Mouse (Mus musculus) midbrain, embryonic 15.5 days (tissue): Measurements from ENCODE around the gene Nop9. TPM values are rescaled to one million over a fixed set of nuclear protein-coding genes. Genes with fewer than 3 reads are reported as not detected.
"Not testable (repeated sequence)": the region's sequence is repeated elsewhere in the genome, so short reads cannot be mapped to it uniquely, and the experiment has no call there.

Experiments used
- ATAC-seq: fragments of 200-750 bp; cut with Nextera tagmentation; replicated peaks from 2 replicates; pipeline ENCODE4 v1.8.0; 2017; ENCODE audit warnings: moderate TSS enrichment
- H3K27ac ChIP-seq: fragments of 300-500 bp; sonication (generic); 2 replicates; pipeline ENCODE4 v1.5.1; 2015; ENCODE audit warnings: mild to moderate bottlenecking, inconsistent platforms
- H3K27me3 ChIP-seq: fragments of 300-500 bp; sonication (generic); replicated peaks from 2 replicates; pipeline ENCODE4 v1.6.1; 2015; ENCODE audit warnings: inconsistent platforms
- H3K36me3 ChIP-seq: fragments of 300-500 bp; sonication (generic); replicated peaks from 2 replicates; pipeline ENCODE4 v1.6.1; 2015; ENCODE audit warnings: inconsistent platforms
- H3K4me1 ChIP-seq: fragments of 300-500 bp; sonication (generic); 2 replicates; pipeline ENCODE4 v1.6.1; 2015; ENCODE audit warnings: inconsistent platforms
- H3K4me2 ChIP-seq: fragments of 300-500 bp; sonication (generic); 2 replicates; pipeline ENCODE4 v1.6.1; 2015; ENCODE audit warnings: inconsistent platforms, mild to moderate bottlenecking, moderate library complexity
- H3K4me3 ChIP-seq: fragments of 300-500 bp; sonication (generic); 2 replicates; pipeline ENCODE4 v1.5.1; 2015; ENCODE audit warnings: mild to moderate bottlenecking, inconsistent platforms
- H3K9ac ChIP-seq: fragments of 300-500 bp; sonication (generic); 2 replicates; pipeline ENCODE4 v1.6.1; 2015; ENCODE audit warnings: mild to moderate bottlenecking, inconsistent platforms
- H3K9me3 ChIP-seq: fragments of 300-500 bp; sonication (generic); 2 replicates; pipeline ENCODE4 v1.6.1; 2016; ENCODE audit warnings: inconsistent platforms
- WGBS: fragments of 180-500 bp; shearing (Covaris S2); methylation state at CpG from one replicate; pipeline ENCODE4 v1.1.7; 2015; ENCODE audit warnings: mixed read lengths; 5-methylcytosine and 5-hydroxymethylcytosine counted together
- polyA plus RNA-seq: library from polyadenylated mRNA; unstranded; fragments of >200 nt; fragmentation: Nextera tagmentation; extraction: Ambion mirVana; gene quantifications from 2 replicates; pipeline ENCODE4 v1.2.1, GENCODE M21; 2015

The Nop9 gene
- polyA plus RNA-seq, 1 experiment from 2014 or later = 31.8 TPM

DNA sequence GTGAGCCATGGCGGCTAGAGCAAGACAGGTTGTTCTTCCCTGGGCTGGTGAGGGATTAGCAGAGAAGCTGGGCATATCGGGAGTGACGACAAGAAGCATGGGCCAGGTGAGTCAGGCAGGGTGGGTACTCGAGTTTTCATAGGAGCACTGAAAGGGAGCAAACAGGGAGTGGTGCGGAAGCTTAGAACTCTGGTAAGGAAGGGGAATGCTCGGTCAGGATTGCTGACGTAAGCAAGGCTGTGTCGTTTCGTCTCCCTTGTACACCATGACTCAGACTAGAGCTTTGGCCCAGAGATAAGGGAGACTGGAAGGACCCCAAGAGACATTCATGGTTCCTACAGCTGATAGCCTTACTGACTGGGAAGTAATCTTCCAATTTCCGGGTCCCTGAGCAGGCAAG, 11.6 kb upstream of the Nop9 start:
- Histone ChIP-seq H3K36me3 (0 out of 2 replicates have a peak, but pooled peaks cover 4% of the 10 kb centered on the region), H3K9me3 (no peaks in the 10 kb centered on the region), H3K27ac (no peak overlapping the region), H3K4me1 (no peaks in the 10 kb centered on the region), H3K4me3 (no peak overlapping the region), H3K9ac (no peak overlapping the region), H3K4me2 (no peak overlapping the region), H3K27me3 (no peaks in the 10 kb centered on the region)
- 72% methylated on average over 10 of the region's 10 CpGs for WGBS
- no peak for ATAC-seq

DNA sequence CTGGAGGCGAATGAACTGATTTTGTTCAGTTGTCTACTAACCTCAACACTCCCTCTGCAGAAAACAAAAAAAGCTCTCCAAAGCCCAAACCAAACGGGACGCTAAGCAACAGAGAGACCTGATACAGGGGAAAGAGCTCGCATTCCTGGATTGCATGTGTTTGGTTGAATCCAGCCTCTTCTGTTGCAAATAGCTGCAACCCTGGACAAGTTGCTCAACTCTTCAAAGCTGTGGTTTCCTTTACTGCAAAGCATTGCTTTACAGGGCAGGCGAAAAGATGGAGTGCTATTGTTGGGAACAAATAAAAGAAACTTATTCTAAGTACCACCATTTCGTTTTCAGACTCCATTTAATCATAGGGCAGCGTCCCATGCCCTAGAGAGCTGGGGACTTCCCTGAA, 10.6 kb upstream of the Nop9 start:
- Histone ChIP-seq H3K27me3 (no peaks in the 10 kb centered on the region), H3K4me3 (no peak overlapping the region), H3K27ac (no peak overlapping the region), H3K4me1 (no peaks in the 10 kb centered on the region), H3K9me3 (no peaks in the 10 kb centered on the region), H3K36me3 (peaks cover 8% of the 10 kb centered on the region; the same call in 1 of the 2 replicates), H3K9ac (no peak overlapping the region), H3K4me2 (no peak overlapping the region)
- WGBS = 78% methylated on average over 7 of the region's 7 CpGs
- ATAC-seq = no peak

DNA sequence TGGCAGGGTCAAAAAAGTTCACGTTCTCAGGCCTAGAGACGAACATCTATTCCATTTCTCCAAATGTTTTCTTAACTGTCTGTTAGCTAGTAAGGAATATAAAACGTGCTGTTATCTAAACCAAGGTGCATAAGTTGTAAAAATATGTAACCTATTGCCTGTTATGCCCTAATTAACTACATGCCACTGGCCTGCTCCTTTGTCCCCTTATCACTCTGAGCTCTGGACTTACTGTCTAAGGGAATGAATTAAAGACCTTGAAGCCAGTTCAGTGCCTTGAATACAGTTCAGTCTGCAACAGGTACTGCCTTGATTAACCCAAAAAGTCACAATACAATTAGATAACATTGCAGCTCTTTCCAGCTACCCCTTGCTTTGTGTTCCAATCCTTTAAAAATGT, 10.2 kb upstream of the Nop9 start:
- Histone ChIP-seq H3K9ac (no peak overlapping the region), H3K27me3 (no peaks in the 10 kb centered on the region), H3K9me3 (no peaks in the 10 kb centered on the region), H3K4me3 (no peak overlapping the region), H3K36me3 (peaks cover 11% of the 10 kb centered on the region; the same call in 1 of the 2 replicates), H3K4me1 (no peaks in the 10 kb centered on the region), H3K27ac (no peak overlapping the region), H3K4me2 (no peak overlapping the region)
- ATAC-seq = no peak
- 74% methylated on average over 3 of the region's 3 CpGs for WGBS

DNA sequence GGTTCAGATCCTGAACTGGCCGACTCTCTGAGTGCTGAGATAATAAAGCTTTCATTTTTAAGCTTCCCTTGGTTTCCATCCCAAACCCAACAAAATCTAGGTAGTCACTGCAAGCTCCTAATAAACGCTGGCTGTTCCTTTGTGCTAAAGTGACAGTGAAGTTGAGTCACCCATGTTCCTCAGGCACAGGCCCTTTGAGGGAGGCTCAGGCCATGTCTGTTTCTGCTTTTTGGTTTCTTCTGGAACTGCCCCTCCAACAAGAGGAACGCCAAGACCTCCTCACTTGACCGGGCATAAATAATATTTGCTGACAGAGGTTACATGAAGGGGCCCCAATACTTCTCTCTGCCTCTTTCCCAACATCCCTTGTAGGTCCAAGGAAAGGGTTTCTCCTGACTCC, 9.7 kb upstream of the Nop9 start:
- H3K36me3 ChIP-seq = peaks cover 15% of the 10 kb centered on the region; the same call in 1 of the 2 replicates
- 81% methylated on average over 4 of the region's 4 CpGs for WGBS
- H3K9ac ChIP-seq = no peak overlapping the region
- H3K9me3 ChIP-seq = no peaks in the 10 kb centered on the region
- H3K4me3 ChIP-seq = no peak overlapping the region
- ATAC-seq = no peak
- no peak overlapping the region for H3K4me2 ChIP-seq
- H3K27me3 ChIP-seq = no peaks in the 10 kb centered on the region
- H3K27ac ChIP-seq = no peak overlapping the region
- no peaks in the 10 kb centered on the region for H3K4me1 ChIP-seq

DNA sequence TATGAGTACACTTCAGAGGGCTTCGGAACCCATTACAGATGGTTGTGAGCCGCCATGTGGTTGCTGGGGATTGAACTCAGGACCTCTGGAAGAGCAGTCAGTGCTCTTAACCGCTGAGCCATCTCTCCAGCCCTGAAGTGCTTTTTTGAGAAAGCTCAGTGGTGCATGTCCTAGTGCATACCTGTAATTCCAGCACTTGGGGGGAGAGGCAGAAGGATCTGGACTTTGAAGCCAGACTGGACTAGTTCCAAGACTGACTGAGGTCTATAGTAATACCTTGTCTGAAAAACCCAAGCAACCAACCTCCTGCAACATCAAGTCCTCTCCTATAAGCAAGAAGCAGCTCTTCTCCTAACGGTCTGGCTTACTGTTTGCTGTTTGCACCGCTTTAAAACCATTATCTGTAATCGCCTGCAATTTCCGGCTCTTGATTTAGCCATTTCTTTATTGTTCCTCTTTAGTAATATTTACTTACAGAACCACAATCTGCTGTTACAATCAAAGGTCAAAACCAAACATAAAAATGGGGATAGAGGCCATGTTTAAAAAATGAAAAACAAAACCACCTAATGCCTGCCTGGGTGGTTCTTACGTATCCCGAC, 8.3 kb upstream of the Nop9 start:
- Histone ChIP-seq H3K36me3 (peaks cover 15% of the 10 kb centered on the region; the same call in 1 of the 2 replicates), H3K4me1 (no peaks in the 10 kb centered on the region), H3K27me3 (no peaks in the 10 kb centered on the region), H3K9me3 (no peaks in the 10 kb centered on the region), H3K9ac (no peak overlapping the region), H3K27ac (no peak overlapping the region), H3K4me2 (no peak overlapping the region), H3K4me3 (no peak overlapping the region)
- 90% methylated on average over 9 of the region's 9 CpGs for WGBS
- ATAC-seq = no peak

DNA sequence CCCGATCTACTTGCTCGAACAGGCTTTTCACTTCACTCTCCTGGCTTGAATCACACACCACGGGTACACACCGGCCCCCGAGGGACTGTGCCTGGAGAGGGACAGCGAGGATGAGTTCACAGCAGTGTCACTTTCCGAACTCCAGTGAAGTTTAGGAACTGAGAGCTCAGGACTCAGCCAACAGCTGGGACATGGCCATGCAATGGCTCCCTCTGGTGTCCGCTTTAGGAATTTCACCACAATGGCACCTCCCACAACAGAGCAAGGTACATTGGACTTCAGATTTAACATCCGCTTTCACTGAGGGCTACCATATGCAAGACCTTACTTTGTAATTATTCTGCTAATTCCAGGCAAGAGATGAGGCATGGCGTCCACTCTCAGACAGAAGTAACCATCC, 1.8 kb upstream of the Nop9 start:
- Histone ChIP-seq H3K9ac (no peak overlapping the region), H3K36me3 (peaks cover 11% of the 10 kb centered on the region; the same call in 1 of the 2 replicates), H3K4me2 (0 out of 2 replicates have a peak overlapping the region, but pooled peaks have one; percentile 6), H3K4me3 (0 out of 2 replicates have a peak overlapping the region, but pooled peaks have one; percentile 2), H3K27ac (no peak overlapping the region), H3K4me1 (peaks cover 34% of the 10 kb centered on the region), H3K9me3 (no peaks in the 10 kb centered on the region), H3K27me3 (no peaks in the 10 kb centered on the region)
- ATAC-seq = peak; percentile 58
- 25% methylated on average over 10 of the region's 10 CpGs for WGBS

DNA sequence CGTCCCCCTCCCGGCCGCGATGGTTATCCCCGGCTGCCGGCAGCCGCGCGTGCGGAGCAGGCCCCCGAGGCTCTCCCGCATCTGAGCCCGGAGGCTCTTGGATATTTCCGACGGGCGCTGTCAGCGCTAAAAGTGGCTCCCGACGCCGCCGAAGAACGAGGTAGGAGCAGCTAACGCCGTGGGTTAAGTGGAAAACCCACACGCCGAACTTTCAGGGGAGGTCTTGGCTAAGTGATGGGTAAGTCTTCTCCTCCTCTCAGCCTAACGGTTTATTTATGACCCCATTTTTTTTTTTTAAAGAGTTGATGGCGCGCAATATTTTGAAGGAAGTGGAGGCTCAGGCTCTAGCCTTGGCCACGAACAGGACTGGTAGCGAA, 356 bp downstream of the Nop9 start:
- Histone ChIP-seq H3K9me3 (no peaks in the 10 kb centered on the region), H3K4me2 (peak overlapping the region; percentile 97), H3K36me3 (peaks cover 10% of the 10 kb centered on the region), H3K9ac (peak overlapping the region; percentile 45), H3K27me3 (no peaks in the 10 kb centered on the region), H3K27ac (peak overlapping the region; percentile 32; the same call in 1 of the 2 replicates), H3K4me3 (peak overlapping the region; percentile 53), H3K4me1 (peaks cover 34% of the 10 kb centered on the region)
- no peak for ATAC-seq
- WGBS = under 1% methylated on average over 31 of the region's 31 CpGs

DNA sequence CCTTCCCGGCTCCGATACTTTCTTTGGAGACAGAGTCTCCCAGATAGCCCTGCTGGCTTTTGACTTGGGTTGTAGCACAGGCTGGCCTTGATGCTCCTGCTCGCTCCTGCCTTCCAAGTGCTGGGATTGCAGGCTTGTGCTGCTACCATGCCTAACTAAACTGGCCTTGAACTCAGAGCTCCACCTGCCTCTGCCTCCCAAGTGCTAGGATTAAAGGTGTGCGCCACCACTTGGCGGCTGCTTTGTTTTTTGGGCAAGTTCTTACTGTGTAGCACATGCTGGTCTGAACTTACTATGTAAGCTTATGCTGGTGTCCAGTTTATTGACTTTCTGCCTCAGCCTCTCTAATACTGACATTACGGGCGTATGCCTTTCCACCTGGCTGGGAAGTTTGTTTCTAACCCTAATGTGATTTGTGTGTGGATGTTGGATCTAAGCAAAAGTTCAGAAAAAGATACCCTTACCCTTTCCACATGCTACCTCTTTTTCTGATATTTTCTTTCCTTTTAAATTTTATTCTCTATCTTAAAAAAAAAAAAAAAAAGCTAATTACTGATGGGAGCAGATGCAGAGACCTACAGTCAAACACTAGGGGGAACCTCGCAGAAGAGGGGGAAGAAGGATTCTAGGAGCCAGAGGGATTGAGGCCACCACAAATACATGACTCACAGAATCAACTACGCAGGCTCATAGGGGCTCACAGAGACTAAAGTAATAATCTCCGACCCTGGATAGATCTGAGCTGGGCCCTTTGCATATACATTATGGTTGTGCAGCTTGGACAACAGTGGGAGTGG, 1.8 kb downstream of the Nop9 start:
- Histone ChIP-seq H3K36me3 (peaks cover 14% of the 10 kb centered on the region), H3K4me2 (peak overlapping the region; percentile 97), H3K4me3 (0 out of 2 replicates have a peak overlapping the region, but pooled peaks have one; percentile 2), H3K27ac (no peak overlapping the region), H3K9ac (no peak overlapping the region), H3K4me1 (peaks cover 34% of the 10 kb centered on the region), H3K27me3 (no peaks in the 10 kb centered on the region), H3K9me3 (no peaks in the 10 kb centered on the region)
- no peak for ATAC-seq
- 92% methylated on average over 10 of the region's 10 CpGs for WGBS

DNA sequence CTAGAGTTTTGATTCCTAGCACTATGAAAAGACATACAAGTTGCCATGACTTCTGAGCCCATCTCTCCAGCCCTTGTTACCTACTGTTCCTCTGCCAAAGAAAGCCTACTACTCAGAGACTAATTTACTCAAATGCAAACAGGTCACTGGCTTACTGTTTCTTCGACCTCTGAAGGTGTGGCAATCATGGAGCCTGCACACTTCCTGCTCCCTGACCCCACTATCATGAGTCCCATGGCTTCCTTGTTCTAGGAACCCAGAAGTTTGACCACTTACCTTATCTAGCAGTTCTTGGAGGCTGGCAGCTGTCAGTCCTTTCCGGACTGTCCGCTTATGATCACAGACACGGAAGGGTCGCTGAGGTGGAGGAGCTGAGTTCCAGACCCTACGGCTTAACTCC, 12.1 kb downstream of the Nop9 start:
- 82% methylated on average over 6 of the region's 6 CpGs for WGBS
- no peak for ATAC-seq
- Histone ChIP-seq H3K4me1 (peaks cover 13% of the 10 kb centered on the region), H3K36me3 (peaks cover 18% of the 10 kb centered on the region), H3K27me3 (peaks cover 10% of the 10 kb centered on the region), H3K4me3 (no peak overlapping the region), H3K4me2 (no peak overlapping the region), H3K9me3 (no peaks in the 10 kb centered on the region), H3K27ac (no peak overlapping the region), H3K9ac (no peak overlapping the region)

DNA sequence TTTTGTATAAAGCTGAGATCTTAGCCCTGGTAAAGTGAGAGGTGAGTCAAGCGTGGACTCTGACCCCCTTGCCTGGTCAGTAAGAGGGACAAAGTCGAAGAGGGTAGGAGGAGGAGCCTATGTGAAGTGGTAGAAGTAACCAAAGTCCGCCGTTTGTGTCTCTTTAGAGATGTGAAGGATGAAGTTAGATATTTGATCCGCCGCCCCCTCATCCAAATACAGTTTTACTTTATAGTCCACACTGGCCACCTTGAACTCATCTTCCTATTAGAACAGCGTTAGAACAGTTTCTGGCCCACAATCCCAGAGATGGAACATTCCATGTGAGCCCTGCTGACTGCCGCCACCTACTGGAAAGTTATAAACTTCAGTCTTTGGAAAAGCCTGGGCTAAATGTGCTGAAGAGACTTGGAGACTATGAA, 12.9 kb downstream of the Nop9 start, which contains the start of gene Cideb:
Gene Cideb, minus strand, starts transcription at position 96 of the 422 bp plus-strand sequence.
- no peak within 1 kb of the TSS for H3K4me3 ChIP-seq
- no peaks in the 10 kb centered on the region for H3K9me3 ChIP-seq
- 20% methylated on average over 8 of the region's 8 CpGs for WGBS
- ATAC-seq = no peak
- H3K36me3 ChIP-seq = peaks cover 13% of the 10 kb centered on the region; the same call in 1 of the 2 replicates
- H3K4me2 ChIP-seq = peak within 1 kb of the TSS; percentile 10; the same call in 1 of the 2 replicates
- H3K27ac ChIP-seq = no peak within 1 kb of the TSS
- no peak within 1 kb of the TSS for H3K9ac ChIP-seq
- H3K27me3 ChIP-seq = peaks cover 13% of the 10 kb centered on the region
- peaks cover 18% of the 10 kb centered on the region for H3K4me1 ChIP-seq

DNA sequence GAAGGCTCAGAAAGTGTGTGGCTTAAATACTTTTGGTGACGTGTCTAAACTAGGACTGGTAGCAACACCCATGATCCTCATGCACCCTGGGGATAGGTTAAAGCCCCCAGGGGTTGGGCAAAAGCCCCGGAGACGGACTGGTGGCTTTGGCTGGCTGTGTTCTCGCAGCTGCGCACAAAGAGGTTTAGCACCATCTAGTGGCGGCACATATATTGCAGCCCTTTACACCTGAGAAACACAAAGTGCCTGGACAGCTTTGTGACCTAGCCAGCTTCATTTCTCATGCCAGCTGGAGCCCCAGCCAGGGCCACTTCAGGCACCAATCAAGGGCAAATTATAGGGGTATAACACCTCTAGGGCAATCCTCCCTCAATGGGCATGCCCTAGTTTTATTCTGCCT, 14.7 kb downstream of the Nop9 start:
- H3K27ac ChIP-seq, H3K4me3 ChIP-seq: not testable (repeated sequence)

DNA sequence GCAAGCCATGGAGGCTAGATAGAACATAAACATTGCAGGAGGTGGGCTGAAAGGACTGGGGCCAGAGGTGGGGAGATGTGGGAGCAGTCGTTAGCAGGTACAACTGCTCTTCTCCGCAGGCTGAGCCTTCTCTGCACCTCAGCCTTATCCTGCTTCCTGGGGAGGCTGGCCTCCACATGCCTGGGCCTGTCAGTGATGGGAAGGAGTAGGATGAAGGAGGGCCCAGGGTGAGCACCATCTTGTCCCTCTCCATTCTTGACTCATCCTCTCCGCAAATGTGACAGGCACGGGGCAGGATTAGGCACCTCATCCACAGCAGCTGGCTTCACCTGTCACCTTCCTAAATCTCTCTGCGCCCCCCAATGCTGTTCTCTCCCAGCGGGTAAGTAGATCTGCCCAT, 15.7 kb downstream of the Nop9 start, which contains the start of gene Ltb4r2:
Gene Ltb4r2, plus strand, starts transcription at position 266 of the 400 bp plus-strand sequence.
- Histone ChIP-seq H3K36me3 (no peaks in the 10 kb centered on the region), H3K9ac (peak within 1 kb of the TSS; percentile 71), H3K4me2 (peak within 1 kb of the TSS; percentile 96), H3K27me3 (peaks cover 31% of the 10 kb centered on the region), H3K9me3 (no peaks in the 10 kb centered on the region), H3K4me1 (peaks cover 18% of the 10 kb centered on the region), H3K4me3 (peak within 1 kb of the TSS; percentile 51), H3K27ac (peak within 1 kb of the TSS; percentile 81)
- 84% methylated on average over 6 of the region's 6 CpGs for WGBS
- ATAC-seq = no peak

More for the DNA sequence above, 14.7 kb downstream of the Nop9 start:
- not testable (repeated sequence) for H3K36me3 ChIP-seq, H3K9me3 ChIP-seq, H3K9ac ChIP-seq
- Histone ChIP-seq H3K4me1 (peaks cover 18% of the 10 kb centered on the region), H3K27me3 (peaks cover 24% of the 10 kb centered on the region), H3K4me2 (peak overlapping the region; percentile 34)
- 1% methylated on average over 6 of the region's 6 CpGs for WGBS
- ATAC-seq = 0 out of 2 replicates have a peak, but pooled peaks have one; percentile 9
